Mouse (Mus musculus): ENCODE results near the gene Mfsd13b. TPM values are rescaled to one million over a fixed set of nuclear protein-coding genes. Genes with fewer than 3 reads are reported as not detected.
"Not testable (repeated sequence)": the region's sequence is repeated elsewhere in the genome, so short reads cannot be mapped to it uniquely, and the experiment has no call there.

The Mfsd13b gene
- total RNA-seq, 2 experiments from 2014 or later: 1.2 to 1.8 TPM

DNA sequence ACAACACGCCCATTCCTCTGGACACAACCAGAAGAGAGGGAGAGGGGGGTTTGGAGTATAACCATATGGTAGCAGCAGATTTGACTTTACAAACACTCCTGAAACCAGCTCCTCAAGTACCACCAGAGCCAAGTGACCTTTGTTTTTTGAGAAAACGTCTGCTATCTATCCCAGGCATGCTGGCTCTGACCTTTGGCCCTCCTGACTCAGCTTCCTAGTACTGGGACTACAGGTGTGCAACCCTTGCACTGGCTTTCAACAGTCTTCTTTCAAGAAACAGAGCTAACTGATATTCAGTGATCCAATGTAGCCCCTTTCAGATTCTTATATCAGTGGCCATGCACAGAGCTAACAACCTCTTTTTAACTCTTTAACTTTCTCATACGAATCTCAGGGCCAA, 20.4 kb upstream of the Mfsd13b start:
- TF ChIP-seq CTCF (conservative IDR thresholded peaks at IDR 0.05): no peak
- Histone ChIP-seq H3K4me3 (no peak overlapping the region), H3K27ac (no peak overlapping the region)
- DNase-seq (ENCODE audit: low spot score in 2 of 2): no peak

DNA sequence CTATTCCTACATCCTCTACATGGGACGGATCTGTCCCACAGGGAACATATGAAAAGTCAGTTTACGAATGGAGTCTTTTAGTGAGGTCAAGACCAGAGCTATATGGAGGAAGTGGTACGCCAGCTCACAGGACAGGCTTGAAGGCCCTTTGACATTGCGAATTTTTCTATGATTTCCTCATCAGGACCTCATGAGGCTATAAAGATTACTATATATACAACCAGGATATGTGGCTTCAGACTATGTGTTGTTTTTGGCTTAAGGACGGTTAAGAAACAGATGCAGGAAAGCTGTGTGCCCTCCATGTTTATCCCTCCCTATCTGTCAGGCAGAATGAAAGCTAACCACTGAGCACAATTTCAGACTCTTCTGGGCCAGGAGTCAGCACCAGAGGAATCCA, 19.2 kb upstream of the Mfsd13b start:
- DNase-seq (ENCODE audit: low spot score in 2 of 2): no peak
- no peak for TF ChIP-seq CTCF (conservative IDR thresholded peaks at IDR 0.05)
- Histone ChIP-seq H3K4me3 (no peak overlapping the region), H3K27ac (no peak overlapping the region)

DNA sequence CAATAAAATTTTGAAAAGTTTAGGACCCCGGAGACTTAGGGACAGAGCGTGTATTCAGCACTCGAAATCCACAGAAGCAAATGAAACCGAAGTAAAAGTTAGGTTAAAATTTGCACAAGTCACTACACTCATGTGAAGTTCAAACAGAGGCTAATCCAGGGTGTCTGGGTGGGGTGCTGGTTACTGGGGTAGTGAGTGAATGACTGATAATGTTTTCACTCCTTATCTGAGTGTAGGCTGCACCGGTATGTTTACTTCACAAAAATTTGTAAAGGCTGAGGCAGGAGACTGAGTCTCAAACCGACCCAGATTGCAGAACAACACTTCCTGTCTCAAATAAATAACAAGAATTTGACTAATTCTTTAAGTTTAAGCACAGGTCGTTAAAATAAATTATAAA, 13.1 kb upstream of the Mfsd13b start:
- no peak overlapping the region for H3K4me3 ChIP-seq
- TF ChIP-seq CTCF (conservative IDR thresholded peaks at IDR 0.05): no peak
- DNase-seq (ENCODE audit: low spot score in 2 of 2): no peak
- no peak overlapping the region for H3K27ac ChIP-seq

- no peak for TF ChIP-seq CTCF (conservative IDR thresholded peaks at IDR 0.05)
- no peak for DNase-seq (ENCODE audit: low spot score in 2 of 2)
- no peak overlapping the region for H3K27ac ChIP-seq
- no peak overlapping the region for H3K4me3 ChIP-seq
These were observed 12.2 kb upstream of the Mfsd13b start for GRCm38 (mm10) chr7:120970112-120970511.

GRCm38 (mm10) chr7:120972471-120972870, 9.8 kb upstream of the Mfsd13b start:
- H3K27ac ChIP-seq; H3K4me3 ChIP-seq; DNase-seq (ENCODE audit: low spot score in 2 of 2): not testable (repeated sequence)

DNA sequence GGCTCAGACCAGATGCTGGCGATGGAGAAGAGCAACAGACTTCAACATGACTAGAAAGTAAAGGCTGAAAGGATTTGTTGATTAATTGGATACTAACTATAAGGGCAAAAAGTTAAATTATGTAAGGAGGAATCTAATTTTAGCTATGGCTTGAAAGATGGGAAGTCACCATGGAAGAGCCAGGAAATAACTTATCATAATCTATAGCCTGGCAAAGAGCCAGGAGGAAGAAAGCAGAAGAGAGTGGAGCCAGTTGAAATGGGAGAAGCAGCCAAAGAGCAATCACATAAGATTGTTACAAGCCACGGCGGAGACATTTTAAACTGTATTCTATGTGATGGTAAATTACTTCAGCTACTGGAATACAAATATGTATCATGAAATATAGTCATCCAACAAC, 8.3 kb upstream of the Mfsd13b start:
- Histone ChIP-seq H3K4me3 (no peak overlapping the region), H3K27ac (no peak overlapping the region)
- no peak for DNase-seq (ENCODE audit: low spot score in 2 of 2)
- no peak for TF ChIP-seq CTCF (conservative IDR thresholded peaks at IDR 0.05)

GRCm38 (mm10) chr7:120977063-120977462, 5.2 kb upstream of the Mfsd13b start:
- DNase-seq (ENCODE audit: low spot score in 2 of 2): no peak
- no peak for TF ChIP-seq CTCF (conservative IDR thresholded peaks at IDR 0.05)
- Histone ChIP-seq H3K27ac (no peak overlapping the region), H3K4me3 (no peak overlapping the region)

DNA sequence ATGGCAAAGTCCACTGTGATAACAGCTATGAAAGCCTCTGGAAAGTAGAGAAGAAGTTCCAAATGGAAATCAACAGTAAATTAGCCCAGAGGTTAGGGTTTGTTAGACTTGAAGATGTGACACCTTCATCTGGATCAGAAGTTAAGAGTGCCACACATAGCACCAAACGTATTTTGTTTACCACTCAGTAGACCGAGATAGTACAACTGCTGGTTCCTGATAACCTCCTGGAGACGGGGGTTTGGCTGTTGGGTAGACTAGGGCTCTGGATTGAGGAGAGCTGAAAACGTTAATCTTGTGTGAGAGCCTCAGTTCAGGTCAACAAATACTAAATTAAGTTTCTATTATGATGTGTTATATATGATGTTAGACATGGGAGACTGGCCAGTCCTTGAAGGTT, 2.3 kb upstream of the Mfsd13b start:
- no peak for DNase-seq (ENCODE audit: low spot score in 2 of 2)
- Histone ChIP-seq H3K4me3 (no peak overlapping the region), H3K27ac (no peak overlapping the region)
- no peak for TF ChIP-seq CTCF (conservative IDR thresholded peaks at IDR 0.05)

GRCm38 (mm10) chr7:120980931-120981924, 1.1 kb upstream of the Mfsd13b start:
- no peak overlapping the region for H3K27ac ChIP-seq
- peak overlapping the region; percentile 67 for H3K4me3 ChIP-seq
- TF ChIP-seq CTCF (conservative IDR thresholded peaks at IDR 0.05): no peak
- no peak for DNase-seq (ENCODE audit: low spot score in 2 of 2)

DNA sequence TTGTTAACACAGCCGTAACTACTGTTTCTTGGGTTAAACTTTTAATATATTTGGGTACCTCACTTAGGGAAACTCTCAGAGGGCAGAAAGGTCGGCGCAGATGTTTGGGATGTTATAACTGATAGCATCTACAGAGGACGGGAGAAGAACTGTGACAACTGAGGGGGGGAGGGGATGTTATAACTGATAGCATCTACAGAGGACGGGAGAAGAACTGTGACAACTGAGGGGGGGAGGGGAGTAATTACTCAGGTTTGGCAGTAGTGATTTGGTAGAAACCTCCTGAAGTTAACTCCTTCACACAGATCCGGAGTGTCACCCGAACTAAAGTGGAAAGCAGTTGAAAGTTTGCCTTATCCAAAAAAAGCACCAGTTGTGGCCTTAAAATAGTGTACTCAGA, 659 bp downstream of the Mfsd13b start:
- Histone ChIP-seq H3K4me3 (peak overlapping the region; percentile 67; the same call in 1 of the 2 replicates), H3K27ac (peak overlapping the region; percentile 70)
- TF ChIP-seq CTCF (conservative IDR thresholded peaks at IDR 0.05): no peak
- DNase-seq (ENCODE audit: low spot score in 2 of 2): no peak

DNA sequence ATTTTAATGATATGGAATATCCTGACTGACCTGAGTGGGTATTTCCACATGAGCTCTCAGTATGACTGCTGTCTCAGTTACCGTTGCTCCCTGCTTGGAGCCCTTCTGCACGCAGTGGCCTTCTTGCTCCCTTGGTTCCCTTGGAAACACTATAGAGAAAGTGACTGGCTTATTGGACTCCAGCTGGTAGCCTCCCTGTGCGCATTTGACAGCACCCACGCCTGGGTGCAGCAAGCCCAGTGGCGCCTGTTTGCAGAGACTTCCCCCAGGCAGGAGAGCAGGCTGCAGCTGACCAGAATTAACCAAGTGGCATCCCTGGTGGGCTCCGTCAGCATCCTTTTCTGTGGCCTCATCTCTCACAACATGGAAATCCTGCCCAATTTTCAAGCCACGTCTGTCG, 8.9 kb downstream of the Mfsd13b start:
- no peak for TF ChIP-seq CTCF (conservative IDR thresholded peaks at IDR 0.05)
- peak overlapping the region; percentile 39 for H3K4me3 ChIP-seq
- H3K27ac ChIP-seq: peak overlapping the region; percentile 72
- peak in 1 of 2 experiments; percentile 19 for DNase-seq (ENCODE audit: low spot score in 2 of 2)

GRCm38 (mm10) chr7:120999021-120999530, 16.8 kb downstream of the Mfsd13b start:
- TF ChIP-seq CTCF (conservative IDR thresholded peaks at IDR 0.05): no peak
- Histone ChIP-seq H3K27ac (no peak overlapping the region), H3K4me3 (no peak overlapping the region)
- DNase-seq (ENCODE audit: low spot score in 2 of 2): no peak

GRCm38 (mm10) chr7:121000065-121000822, 17.9 kb downstream of the Mfsd13b start:
- no peak overlapping the region for H3K27ac ChIP-seq
- no peak for DNase-seq (ENCODE audit: low spot score in 2 of 2)
- TF ChIP-seq CTCF (conservative IDR thresholded peaks at IDR 0.05): no peak
- no peak overlapping the region for H3K4me3 ChIP-seq
